Mouse (Mus musculus) hindbrain, embryonic 14.5 days (tissue): Measurements from ENCODE around the gene Olfr811. TPM values are rescaled to one million over a fixed set of nuclear protein-coding genes. Genes with fewer than 3 reads are reported as not detected.

Experiments
- ATAC-seq: fragments of 200-750 bp; cut with Nextera tagmentation; 2 replicates; pipeline ENCODE4 v1.8.0; 2017; ENCODE audit warnings: moderate number of reproducible peaks, mild to moderate bottlenecking, moderate TSS enrichment, moderate library complexity; ENCODE audit not compliant: low FRiP score
- DNase-seq: peaks from one replicate; pipeline ENCODE4 v3.0.0-alpha.2; 2015; ENCODE audit warnings: low spot score
- H3K27ac ChIP-seq: fragments of 300-500 bp; sonication (generic); 2 replicates; pipeline ENCODE4 v1.5.1; 2014; ENCODE audit warnings: mild to moderate bottlenecking, moderate library complexity
- H3K27me3 ChIP-seq: fragments of 300-500 bp; sonication (generic); 2 replicates; pipeline ENCODE4 v1.6.1; 2014; ENCODE audit warnings: mild to moderate bottlenecking, low read length, mixed read lengths; ENCODE audit not compliant: control insufficient read depth, insufficient read depth
- H3K36me3 ChIP-seq: fragments of 300-500 bp; sonication (generic); replicated peaks from 2 replicates; pipeline ENCODE4 v1.6.1; 2014; ENCODE audit not compliant: control insufficient read depth, insufficient read depth
- H3K4me1 ChIP-seq: fragments of 300-500 bp; sonication (generic); replicated peaks from 2 replicates; pipeline ENCODE4 v1.6.1; 2014; ENCODE audit warnings: antibody characterized with exemption, low read length, mixed read lengths; ENCODE audit not compliant: control insufficient read depth, insufficient read depth
- H3K4me2 ChIP-seq: fragments of 300-500 bp; sonication (generic); replicated peaks from 2 replicates; pipeline ENCODE4 v1.6.1; 2014; ENCODE audit warnings: mild to moderate bottlenecking, moderate library complexity
- H3K4me3 ChIP-seq: fragments of 300-500 bp; sonication (generic); replicated peaks from 2 replicates; pipeline ENCODE4 v1.5.1; 2014; ENCODE audit warnings: mild to moderate bottlenecking, low read length
- H3K9ac ChIP-seq: fragments of 300-500 bp; sonication (generic); 2 replicates; pipeline ENCODE4 v1.6.1; 2014
- H3K9me3 ChIP-seq: fragments of 300-500 bp; sonication (generic); 2 replicates; pipeline ENCODE4 v1.6.1; 2016; ENCODE audit warnings: low read length; ENCODE audit not compliant: control insufficient read depth
- WGBS: fragments of 180-500 bp; shearing (Covaris S2); extraction: QIAGEN DNeasy Blood & Tissue Kit; methylation state at CpG from one replicate; pipeline ENCODE4 v1.1.7; 2014; 5-methylcytosine and 5-hydroxymethylcytosine counted together
- polyA plus RNA-seq: library from polyadenylated mRNA; unstranded; fragments of >200 nt; fragmentation: Nextera tagmentation; extraction: Ambion mirVana; gene quantifications from 2 replicates; pipeline ENCODE4 v1.2.1, GENCODE M21; 2014

Olfr811 gene
- polyA plus RNA-seq, result not detected in 2 replicates

DNA sequence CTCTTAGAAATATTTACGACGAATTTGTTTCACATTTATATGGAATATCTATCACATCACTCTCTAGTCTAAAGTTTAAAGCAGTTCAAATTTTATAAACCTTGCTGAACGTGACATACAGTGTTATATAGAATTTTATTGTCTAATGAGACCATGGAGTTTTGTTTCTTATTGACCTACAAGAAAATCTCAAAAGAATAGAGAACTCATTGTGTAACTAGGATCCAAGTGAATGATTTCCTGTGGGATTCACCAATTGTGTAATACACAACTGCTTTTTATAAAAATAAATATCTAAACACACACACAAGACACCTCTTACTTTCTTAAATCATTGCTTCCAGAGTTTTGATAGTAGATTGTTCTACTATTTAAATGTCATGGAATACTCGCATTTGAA, at the start of gene Olfr811:
Gene Olfr811 (minus strand): TSS at position 101 of the 400 bp plus-strand sequence.
- DNase-seq (no peak), ATAC-seq (no peak)
- Histone ChIP-seq H3K27me3 (no peaks in the 10 kb centered on the region), H3K4me1 (no peaks in the 10 kb centered on the region), H3K4me3 (no peak within 1 kb of the TSS), H3K36me3 (no peaks in the 10 kb centered on the region), H3K9ac (no peak within 1 kb of the TSS), H3K4me2 (no peak within 1 kb of the TSS), H3K27ac (no peak within 1 kb of the TSS), H3K9me3 (no peaks in the 10 kb centered on the region)
- 85% methylated on average over 4 of the region's 4 CpGs for WGBS

DNA sequence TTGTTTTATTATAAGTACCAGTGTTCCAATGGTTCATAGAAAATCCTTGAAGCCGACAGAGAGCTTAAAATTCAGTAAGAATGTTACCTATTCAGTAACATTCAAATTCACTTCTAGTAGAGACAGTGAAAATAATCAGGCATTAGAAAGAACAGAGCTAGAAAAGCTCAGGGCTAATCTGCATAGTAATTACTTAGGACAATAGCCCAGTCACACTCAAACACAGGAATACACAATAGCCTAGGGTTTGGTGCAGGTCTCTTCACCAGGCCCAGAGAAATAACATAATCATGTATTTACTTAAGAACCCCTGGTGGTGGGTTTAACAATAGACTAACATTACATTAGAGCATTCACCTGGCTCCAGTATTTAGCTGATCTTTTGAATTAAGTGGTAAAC, 43.1 kb upstream of the Olfr811 start:
- Histone ChIP-seq H3K27me3 (no peaks in the 10 kb centered on the region), H3K4me1 (no peaks in the 10 kb centered on the region), H3K4me2 (no peak overlapping the region), H3K27ac (no peak overlapping the region), H3K4me3 (no peak overlapping the region), H3K36me3 (no peaks in the 10 kb centered on the region), H3K9ac (no peak overlapping the region), H3K9me3 (no peaks in the 10 kb centered on the region)
- DNase-seq (no peak), ATAC-seq (no peak)
- 42% methylated on average over 1 of the region's 1 CpGs for WGBS

DNA sequence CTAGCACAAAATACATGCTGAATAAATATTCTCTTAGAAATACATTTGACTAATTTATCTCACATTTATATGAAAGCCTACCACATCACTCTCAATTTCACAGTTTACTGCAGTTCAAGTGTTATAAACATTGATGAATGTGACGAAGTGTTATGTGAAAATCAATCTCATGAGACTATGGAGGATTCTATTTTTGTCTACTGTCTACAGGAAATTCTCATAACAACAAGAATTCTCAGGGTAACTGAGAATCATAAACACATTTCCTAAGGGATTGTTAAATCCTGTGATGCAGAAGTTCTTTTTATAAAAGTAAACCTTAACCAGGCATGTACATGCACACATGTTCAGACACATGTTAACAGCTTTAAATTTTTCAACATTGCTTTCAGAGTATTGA, 41.8 kb upstream of the Olfr811 start, which contains the start of gene Olfr812:
Gene Olfr812 (minus strand): TSS at position 101 of the 400 bp plus-strand sequence.
- no peak for ATAC-seq
- Histone ChIP-seq H3K9ac (no peak within 1 kb of the TSS), H3K27me3 (no peaks in the 10 kb centered on the region), H3K4me1 (no peaks in the 10 kb centered on the region), H3K36me3 (no peaks in the 10 kb centered on the region), H3K4me3 (no peak within 1 kb of the TSS), H3K4me2 (no peak within 1 kb of the TSS), H3K27ac (no peak within 1 kb of the TSS), H3K9me3 (no peaks in the 10 kb centered on the region)
- no peak for DNase-seq
- 67% methylated on average over 1 of the region's 1 CpGs for WGBS

DNA sequence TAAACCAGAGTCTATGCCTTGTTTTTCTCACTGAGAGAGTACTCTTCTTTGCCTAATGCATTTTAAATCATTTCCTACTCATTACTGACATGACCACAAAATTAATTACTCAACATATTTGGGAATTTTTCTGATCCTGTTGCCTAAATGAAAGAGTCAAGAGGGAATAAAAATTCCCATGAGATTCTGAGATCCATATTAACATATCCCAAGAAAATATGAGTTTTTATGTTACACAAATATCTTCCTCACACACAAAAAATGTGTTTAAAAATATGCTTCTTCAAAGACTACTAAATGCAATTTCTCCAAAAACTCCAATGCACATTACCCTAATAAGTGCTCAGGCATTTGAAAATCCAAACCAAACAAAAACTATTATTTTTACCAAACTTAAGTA, 9.4 kb downstream of the Olfr811 start, which contains the start of gene Olfr810:
Gene Olfr810 (minus strand): TSS at position 101 of the 400 bp plus-strand sequence.
- DNase-seq (no peak), ATAC-seq (no peak)
- Histone ChIP-seq H3K9me3 (no peaks in the 10 kb centered on the region), H3K27me3 (no peaks in the 10 kb centered on the region), H3K4me3 (no peak within 1 kb of the TSS), H3K9ac (no peak within 1 kb of the TSS), H3K36me3 (no peaks in the 10 kb centered on the region), H3K27ac (no peak within 1 kb of the TSS), H3K4me2 (no peak within 1 kb of the TSS), H3K4me1 (no peaks in the 10 kb centered on the region)

DNA sequence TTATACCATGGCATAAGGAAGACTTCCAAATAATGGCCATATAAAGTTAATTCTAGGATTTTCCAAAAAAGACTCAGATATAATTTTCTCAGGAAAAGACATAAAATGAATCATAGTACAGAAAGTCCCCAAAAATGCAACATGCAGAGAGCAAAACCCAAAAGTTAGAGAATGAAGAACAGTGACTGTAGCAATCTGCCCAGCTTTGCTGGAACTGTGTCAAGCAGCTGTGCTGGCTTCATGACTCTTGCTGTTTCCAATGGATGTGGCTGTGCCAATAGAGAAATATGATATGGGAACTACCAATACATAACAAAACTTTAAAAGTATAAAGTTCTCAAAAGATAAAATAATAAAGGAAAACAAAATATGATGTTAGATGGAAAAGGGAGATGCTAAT, 26.1 kb downstream of the Olfr811 start:
- H3K9ac ChIP-seq, result no peak overlapping the region

DNA sequence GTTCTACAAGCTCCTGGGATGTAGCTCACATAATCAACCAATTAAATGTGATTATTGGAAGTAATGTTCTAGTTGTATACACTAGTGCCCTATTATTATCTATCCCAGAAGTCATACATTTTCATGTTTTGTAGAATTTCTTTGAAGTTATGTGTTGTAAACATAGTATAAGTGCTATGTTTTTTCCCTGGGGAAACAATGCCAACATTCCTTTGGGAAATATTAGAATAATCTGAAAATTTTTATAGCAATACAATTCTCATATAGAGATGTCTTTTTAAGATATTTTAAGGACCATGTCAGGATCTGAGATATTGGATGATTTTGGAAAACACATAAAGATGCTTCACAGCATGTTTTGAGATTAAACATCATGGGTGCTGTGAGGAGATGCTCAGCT, 29.9 kb downstream of the Olfr811 start, which contains the start of gene Olfr809:
Gene Olfr809 (plus strand): TSS at position 301 of the 400 bp plus-strand sequence.
- Histone ChIP-seq H3K9ac (no peak within 1 kb of the TSS), H3K4me2 (no peak within 1 kb of the TSS), H3K4me3 (no peak within 1 kb of the TSS), H3K36me3 (no peaks in the 10 kb centered on the region), H3K4me1 (no peaks in the 10 kb centered on the region), H3K9me3 (no peaks in the 10 kb centered on the region), H3K27me3 (no peaks in the 10 kb centered on the region), H3K27ac (no peak within 1 kb of the TSS)
- DNase-seq (no peak), ATAC-seq (no peak)

More for the DNA sequence above, 26.1 kb downstream of the Olfr811 start:
- DNase-seq (no peak), ATAC-seq (no peak)
- no peaks in the 10 kb centered on the region for H3K27me3 ChIP-seq
- H3K4me3 ChIP-seq, result no peak overlapping the region
- H3K36me3 ChIP-seq, result no peaks in the 10 kb centered on the region
- no peak overlapping the region for H3K27ac ChIP-seq
- no peak overlapping the region for H3K4me2 ChIP-seq
- no peaks in the 10 kb centered on the region for H3K4me1 ChIP-seq
- H3K9me3 ChIP-seq, result no peaks in the 10 kb centered on the region

DNA sequence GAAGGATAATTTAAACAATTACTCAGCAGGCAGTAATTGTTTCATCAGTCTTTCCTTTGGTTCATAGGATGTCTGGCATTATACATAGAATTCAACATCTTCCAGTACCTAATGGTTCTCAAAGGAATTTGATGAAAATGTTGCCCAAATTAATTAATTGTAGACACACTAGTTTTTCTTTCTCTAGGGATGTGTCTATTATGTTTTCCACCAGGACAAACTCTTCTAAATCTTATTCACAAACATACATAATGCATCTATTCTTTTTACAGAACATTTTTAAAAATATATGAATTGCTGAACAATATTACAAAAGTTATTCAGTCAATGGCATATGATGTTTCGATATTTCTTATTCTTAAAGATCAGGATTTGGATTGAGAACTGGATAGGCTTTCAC, 39.0 kb downstream of the Olfr811 start, which contains the start of gene Olfr808:
Gene Olfr808 (plus strand): TSS at position 301 of the 400 bp plus-strand sequence.
- Histone ChIP-seq H3K4me1 (no peaks in the 10 kb centered on the region), H3K27ac (no peak within 1 kb of the TSS), H3K4me3 (no peak within 1 kb of the TSS), H3K27me3 (no peaks in the 10 kb centered on the region), H3K9me3 (no peaks in the 10 kb centered on the region), H3K4me2 (no peak within 1 kb of the TSS), H3K36me3 (no peaks in the 10 kb centered on the region), H3K9ac (no peak within 1 kb of the TSS)
- ATAC-seq (no peak), DNase-seq (no peak)
- 93% methylated on average over 1 of the region's 1 CpGs for WGBS

DNA sequence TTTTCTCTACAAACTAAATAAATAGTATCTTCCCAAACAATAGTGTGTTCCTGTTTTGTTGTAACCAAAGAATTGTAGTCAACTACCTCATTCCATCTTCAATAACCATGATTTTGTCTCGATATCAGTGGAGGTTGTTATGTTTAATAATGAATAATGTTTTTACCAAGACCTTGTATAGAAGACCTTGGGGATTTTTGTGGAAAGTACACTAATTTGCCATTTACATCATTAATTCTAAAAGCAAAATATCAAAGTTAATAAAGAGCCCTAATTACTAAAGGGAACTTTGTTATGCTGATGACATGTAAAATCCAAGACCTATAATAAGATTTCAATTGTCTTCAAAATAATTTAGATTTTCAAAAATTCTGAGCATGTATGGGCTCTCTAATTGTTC, 46.5 kb downstream of the Olfr811 start, which contains the start of gene Olfr807:
Gene Olfr807 (minus strand): TSS at position 101 of the 400 bp plus-strand sequence.
- 91% methylated on average over 1 of the region's 1 CpGs for WGBS
- Histone ChIP-seq H3K4me1 (no peaks in the 10 kb centered on the region), H3K9me3 (no peaks in the 10 kb centered on the region), H3K27ac (no peak within 1 kb of the TSS), H3K4me3 (no peak within 1 kb of the TSS), H3K4me2 (no peak within 1 kb of the TSS), H3K36me3 (no peaks in the 10 kb centered on the region), H3K27me3 (no peaks in the 10 kb centered on the region), H3K9ac (no peak within 1 kb of the TSS)
- no peak for DNase-seq
- no peak for ATAC-seq
